Mouse (Mus musculus): ENCODE measurements around the gene Bcl6.

Bcl6 gene

GRCm38 (mm10) chr16:23988466-23989208 lies at the start of gene Bcl6, which contains the start of gene Gm37419:
Gene Bcl6 (minus strand): TSS chr16:23988852.
Gene Gm37419 (plus strand): TSS chr16:23988482.
- peak; percentile 72 to 78 for DNase-seq (ENCODE audit: low spot score in 2 of 2)

GRCm38 (mm10) chr16:24036398-24036797 lies 47.7 kb upstream of the Bcl6 start:
- no peak for DNase-seq (ENCODE audit: low spot score in 2 of 2)

- no peak for DNase-seq (ENCODE audit: low spot score in 2 of 2)
Measured at GRCm38 (mm10) chr16:24035767-24036166, 47.1 kb upstream of the Bcl6 start.

- DNase-seq (ENCODE audit: low spot score in 2 of 2), result no peak
Measured at GRCm38 (mm10) chr16:24034450-24034849, 45.8 kb upstream of the Bcl6 start.

GRCm38 (mm10) chr16:24033259-24033658 lies 44.6 kb upstream of the Bcl6 start:
- DNase-seq (ENCODE audit: low spot score in 2 of 2), result no peak

- DNase-seq (ENCODE audit: low spot score in 2 of 2), result no peak
Measured at GRCm38 (mm10) chr16:24029965-24030672, 41.5 kb upstream of the Bcl6 start.

- no peak for DNase-seq (ENCODE audit: low spot score in 2 of 2)
Measured at GRCm38 (mm10) chr16:24025442-24025841, 36.8 kb upstream of the Bcl6 start.

GRCm38 (mm10) chr16:24022605-24023004 lies 34.0 kb upstream of the Bcl6 start:
- DNase-seq (ENCODE audit: low spot score in 2 of 2), result no peak

- no peak for DNase-seq (ENCODE audit: low spot score in 2 of 2)
Measured at GRCm38 (mm10) chr16:24021722-24022121, 33.1 kb upstream of the Bcl6 start.

- no peak for DNase-seq (ENCODE audit: low spot score in 2 of 2)
Measured at GRCm38 (mm10) chr16:24016742-24017141, 28.1 kb upstream of the Bcl6 start.

GRCm38 (mm10) chr16:24016273-24016672 lies 27.6 kb upstream of the Bcl6 start:
- no peak for DNase-seq (ENCODE audit: low spot score in 2 of 2)

GRCm38 (mm10) chr16:24014378-24014777 lies 25.7 kb upstream of the Bcl6 start:
- no peak for DNase-seq (ENCODE audit: low spot score in 2 of 2)

- DNase-seq (ENCODE audit: low spot score in 2 of 2), result no peak
Measured at GRCm38 (mm10) chr16:24012066-24012465, 23.4 kb upstream of the Bcl6 start.

- no peak for DNase-seq (ENCODE audit: low spot score in 2 of 2)
Measured at GRCm38 (mm10) chr16:24011306-24011705, 22.7 kb upstream of the Bcl6 start.

GRCm38 (mm10) chr16:24009891-24010290 lies 21.2 kb upstream of the Bcl6 start:
- no peak for DNase-seq (ENCODE audit: low spot score in 2 of 2)

GRCm38 (mm10) chr16:24005928-24006327 lies 17.3 kb upstream of the Bcl6 start:
- DNase-seq (ENCODE audit: low spot score in 2 of 2), result no peak

- no peak for DNase-seq (ENCODE audit: low spot score in 2 of 2)
Measured at GRCm38 (mm10) chr16:23997912-23998311, 9.3 kb upstream of the Bcl6 start.

- DNase-seq (ENCODE audit: low spot score in 2 of 2), result no peak
Measured at GRCm38 (mm10) chr16:23997228-23997627, 8.6 kb upstream of the Bcl6 start.

- DNase-seq (ENCODE audit: low spot score in 2 of 2), result no peak
Measured at GRCm38 (mm10) chr16:23996342-23996741, 7.7 kb upstream of the Bcl6 start.

- no peak for DNase-seq (ENCODE audit: low spot score in 2 of 2)
Measured at GRCm38 (mm10) chr16:23993351-23994321, 5.0 kb upstream of the Bcl6 start.

- DNase-seq (ENCODE audit: low spot score in 2 of 2), result no peak
Measured at GRCm38 (mm10) chr16:23991846-23992580, 3.4 kb upstream of the Bcl6 start.

Measured in cerebellum, postnatal 4 days (tissue).